Mouse (Mus musculus) brain, adult 10 weeks (tissue): ENCODE measurements around the gene Hspb1. TPM values are rescaled to one million over a fixed set of nuclear protein-coding genes. Genes with fewer than 3 reads are reported as not detected.

Experiments used
- polyA plus RNA-seq: library from polyadenylated mRNA; stranded (reverse); fragments of 350-450 nt; fragmentation: Illumina TruSeq; extraction: RNeasy Lipid Tissue Mini Kit (QIAGEN cat#74804); gene quantifications from one replicate; pipeline ENCODE4 v1.2.3, GENCODE M21; 2015; ENCODE audit warnings: low read depth, low replicate concordance

Hspb1 gene
- 19.2 TPM for polyA plus RNA-seq

GRCm38 (mm10) chr5:135887675-135888102 lies at the start of gene Hspb1:
TSS of gene Hspb1 (plus strand) at chr5:135887919.

GRCm38 (mm10) chr5:135934481-135935175 lies 46.9 kb downstream of the Hspb1 start, which contains the start of gene Ywhag:
TSS of gene Ywhag (minus strand) at chr5:135934616.

Other genes with a start within 250 kb of the Hspb1 start
- 60.6 TPM for gene Por, start 217.9 kb upstream of the Hspb1 start, polyA plus RNA-seq
- gene Tmem120a, start 143.5 kb upstream of the Hspb1 start, polyA plus RNA-seq: 25.0 TPM
- gene Styxl1, start 109.5 kb upstream of the Hspb1 start, polyA plus RNA-seq: 0.51 TPM
- 526 TPM for gene Mdh2, start 109.4 kb upstream of the Hspb1 start, polyA plus RNA-seq
- 41.7 TPM for gene Srrm3, start 81.0 kb upstream of the Hspb1 start, polyA plus RNA-seq
- gene Ywhag, start 46.7 kb downstream of the Hspb1 start, polyA plus RNA-seq: 750 TPM
- 1.6 TPM for gene Ssc4d, start 86.6 kb downstream of the Hspb1 start, polyA plus RNA-seq
- not detected for gene Zp3, start 92.2 kb downstream of the Hspb1 start, polyA plus RNA-seq
- gene Dtx2, start 106.9 kb downstream of the Hspb1 start, polyA plus RNA-seq: 6.4 TPM
- not detected for gene Upk3b, start 150.6 kb downstream of the Hspb1 start, polyA plus RNA-seq
- not detected for gene Upk3bl, start 166.6 kb downstream of the Hspb1 start, polyA plus RNA-seq
- gene Rasa4, start 196.0 kb downstream of the Hspb1 start, polyA plus RNA-seq: 6.5 TPM
- gene Polr2j, start 228.7 kb downstream of the Hspb1 start, polyA plus RNA-seq: 116 TPM
- 12.1 TPM for gene Lrwd1, start 248.2 kb downstream of the Hspb1 start, polyA plus RNA-seq
- gene Alkbh4, start 248.2 kb downstream of the Hspb1 start, polyA plus RNA-seq: 9.0 TPM